Mouse (Mus musculus) leukemia stem cell, adult 10-12 weeks (primary cell): ENCODE measurements around the gene Osbpl11. TPM values are rescaled to one million over a fixed set of nuclear protein-coding genes. Genes with fewer than 3 reads are reported as not detected.

ENCODE experiments used
- polyA plus RNA-seq: library from polyadenylated mRNA; stranded (reverse); fragments of >175 nt; gene quantifications from 2 replicates; pipeline ENCODE4 v1.2.3, GENCODE M21; 2012; ENCODE audit warnings: low replicate concordance

Gene Osbpl11
- 4.2 and 4.7 TPM in 2 replicates for polyA plus RNA-seq

DNA sequence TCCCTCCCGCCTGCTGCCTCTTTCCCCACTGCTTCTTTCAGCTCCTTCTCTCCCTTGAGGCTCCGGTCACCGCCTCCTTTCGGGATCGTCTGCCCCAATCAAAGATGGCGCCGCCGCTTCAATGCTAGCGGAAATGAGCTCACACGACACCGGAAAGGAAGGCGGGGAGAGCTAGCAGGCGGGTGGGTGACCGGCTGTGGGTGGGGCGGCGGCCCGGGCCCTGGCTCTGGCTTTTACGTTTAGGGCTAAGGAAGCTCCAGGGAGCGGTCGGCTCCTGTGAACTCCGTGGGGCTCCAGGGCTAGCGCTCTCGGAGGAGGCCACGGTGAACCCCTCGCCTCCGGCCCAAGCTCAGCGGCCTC is at the start of gene Osbpl11:
Gene Osbpl11 (plus strand): TSS at position 171 of the 360 bp plus-strand sequence.

DNA sequence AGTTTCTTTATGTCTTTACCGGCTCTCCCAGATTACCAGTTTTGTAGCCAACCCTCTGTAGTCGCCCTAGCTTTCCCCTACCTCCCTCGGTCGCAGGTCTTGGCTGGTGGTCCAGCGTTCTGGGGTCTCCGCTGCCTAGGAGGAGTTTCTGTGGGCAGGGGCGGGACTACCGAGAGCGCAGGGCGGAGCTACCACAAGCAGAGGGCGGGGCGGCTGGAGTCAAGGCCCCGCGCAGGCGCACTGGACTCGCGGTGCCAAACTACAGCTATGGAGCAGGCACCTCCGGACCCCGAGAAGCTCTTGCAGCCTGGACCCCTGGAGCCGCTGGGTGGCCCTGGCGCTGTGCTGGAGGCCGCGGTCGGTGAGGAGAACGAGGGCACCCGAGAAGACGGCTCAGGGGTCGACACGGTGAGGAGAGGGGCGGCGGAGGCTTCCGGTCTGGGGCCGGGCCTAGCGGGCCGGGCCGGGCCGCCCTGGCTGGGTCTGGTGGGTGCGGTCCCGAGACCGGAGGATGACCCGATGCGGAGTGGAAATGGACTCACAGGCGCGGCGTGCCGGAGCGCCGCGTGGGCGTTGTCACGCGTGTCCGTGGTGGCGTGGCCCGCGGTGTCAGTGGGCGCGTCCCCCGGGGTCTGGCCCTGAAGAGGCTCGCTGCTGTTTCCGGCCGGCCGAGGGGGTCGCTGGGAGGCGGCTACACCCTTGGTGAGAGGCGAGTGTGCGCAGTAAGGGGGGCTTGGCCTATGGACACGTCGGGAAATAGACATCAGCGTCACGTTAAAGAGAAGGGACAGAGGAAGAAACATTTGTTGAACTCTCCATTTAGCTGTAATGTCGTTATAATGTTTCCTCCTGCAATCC is 66.6 kb downstream of the Osbpl11 start, which contains the start of gene Snx4:
Gene Snx4 (plus strand): TSS at position 249 of the 858 bp plus-strand sequence.

Other genes with a start within 250 kb of the Osbpl11 start
- 0.94 TPM in 1 of 2 replicates, not detected in the other for gene Iqcg, start 128.9 kb upstream of the Osbpl11 start, polyA plus RNA-seq
- 32.1 and 54.3 TPM in 2 replicates for gene Rpl35a, start 128.6 kb upstream of the Osbpl11 start, polyA plus RNA-seq
- gene Lmln, start 122.5 kb upstream of the Osbpl11 start, polyA plus RNA-seq = 0.30 and 2.3 TPM in 2 replicates
- gene Snx4, start 66.4 kb downstream of the Osbpl11 start, polyA plus RNA-seq = 6.3 and 13.1 TPM in 2 replicates
- gene Zfp148, start 195.8 kb downstream of the Osbpl11 start, polyA plus RNA-seq = 3.0 and 3.3 TPM in 2 replicates